Comparison of ENCODE assay signal across 13 mouse cellular contexts in genomic region chr14:60740507-60740906, GRCm38 (mm10). TPM values are rescaled to one million over a fixed set of nuclear protein-coding genes. Genes with fewer than 3 reads are reported as not detected.
DNase-seq lines count a peak whose midpoint lies in the region; ATAC-seq and TF ChIP-seq lines count a peak whose summit lies in the region.
"Had no signal": no experiment of that assay in that cellular context is flagged by ENCODE, and none has a peak within 500 bp of the region (broad histone marks: within the 10 kb centered on the region; RNA-seq: fewer than 3 reads in every experiment).

No protein-coding gene starts in this region.

- H3K27me3 ChIP-seq in forebrain, embryonic 13.5 days: no peaks in the 10 kb centered on the region
- H3K27me3 ChIP-seq in forebrain, embryonic 16.5 days (replicated peaks; ENCODE audit: control insufficient read depth, insufficient read depth, low read length): no peaks in the 10 kb centered on the region
- H3K27me3 ChIP-seq in hindbrain, embryonic 15.5 days: no peaks in the 10 kb centered on the region
- no peaks in the 10 kb centered on the region for H3K27me3 ChIP-seq in hindbrain, embryonic 12.5 days
- H3K27me3 ChIP-seq in lung, postnatal 0 days (replicated peaks; ENCODE audit: insufficient read depth, low read length): no peaks in the 10 kb centered on the region
- H3K27me3 ChIP-seq in stomach, embryonic 16.5 days (ENCODE audit: control insufficient read depth, insufficient read depth, low read length): no peaks in the 10 kb centered on the region

- peak overlapping the region; percentile 68 for H3K27ac ChIP-seq in forebrain, embryonic 13.5 days
- H3K27ac ChIP-seq in forebrain, embryonic 16.5 days (ENCODE audit: low read length): no peak overlapping the region; the same call in 1 of the 2 replicates
- H3K27ac ChIP-seq in hindbrain, embryonic 15.5 days (replicated peaks): peak overlapping the region; percentile 54; the same call in 1 of the 2 replicates
- H3K27ac ChIP-seq in hindbrain, embryonic 12.5 days: no peak overlapping the region
- peak overlapping the region; percentile 55 for H3K27ac ChIP-seq in lung, postnatal 0 days (ENCODE audit: low read length)
- H3K27ac ChIP-seq in stomach, embryonic 16.5 days (ENCODE audit: low read length): peak overlapping the region; percentile 14; the same call in 1 of the 2 replicates

- no peak for ATAC-seq in forebrain, embryonic 13.5 days
- ATAC-seq in forebrain, embryonic 16.5 days: no peak
- ATAC-seq in hindbrain, embryonic 15.5 days (ENCODE audit: low FRiP score, low read depth): no peak
- ATAC-seq in hindbrain, embryonic 12.5 days (ENCODE audit: low FRiP score): no peak
- ATAC-seq in lung, postnatal 0 days: no peak
- ATAC-seq in stomach, embryonic 16.5 days (ENCODE audit: insufficient read depth, low FRiP score): no peak

- H3K4me3 ChIP-seq in forebrain, embryonic 13.5 days: no peak overlapping the region
- H3K4me3 ChIP-seq in forebrain, embryonic 16.5 days (replicated peaks; ENCODE audit: low read length): no peak overlapping the region
- H3K4me3 ChIP-seq in hindbrain, embryonic 15.5 days: no peak overlapping the region
- no peak overlapping the region for H3K4me3 ChIP-seq in hindbrain, embryonic 12.5 days
- H3K4me3 ChIP-seq in lung, postnatal 0 days (ENCODE audit: low read depth, low read length): no peak overlapping the region
- H3K4me3 ChIP-seq in stomach, embryonic 16.5 days (replicated peaks; ENCODE audit: low read length): no peak overlapping the region
- H3K4me3 ChIP-seq: erythroblast, embryonic 14.5 days had no signal

- no peak for TF ChIP-seq EP300 in lung, postnatal 0 days (IDR thresholded peaks at IDR 0.05)

- H3K9me3 ChIP-seq in forebrain, embryonic 13.5 days (replicated peaks): no peaks in the 10 kb centered on the region
- H3K9me3 ChIP-seq in forebrain, embryonic 16.5 days (ENCODE audit: control insufficient read depth, low read length): no peaks in the 10 kb centered on the region
- H3K9me3 ChIP-seq in hindbrain, embryonic 15.5 days: no peaks in the 10 kb centered on the region
- no peaks in the 10 kb centered on the region for H3K9me3 ChIP-seq in hindbrain, embryonic 12.5 days (replicated peaks)
- H3K9me3 ChIP-seq in lung, postnatal 0 days (ENCODE audit: low read length): no peaks in the 10 kb centered on the region
- H3K9me3 ChIP-seq in stomach, embryonic 16.5 days (replicated peaks; ENCODE audit: control insufficient read depth, low read length): no peaks in the 10 kb centered on the region

- WGBS in forebrain, embryonic 13.5 days: 82% methylated on average over 5 of the region's 5 CpGs
- WGBS in forebrain, embryonic 16.5 days: 71% methylated on average over 5 of the region's 5 CpGs
- 79% methylated on average over 5 of the region's 5 CpGs for WGBS in hindbrain, embryonic 15.5 days
- WGBS in hindbrain, embryonic 12.5 days: 92% methylated on average over 5 of the region's 5 CpGs
- 59% methylated on average over 5 of the region's 5 CpGs for WGBS in lung, postnatal 0 days
- WGBS in stomach, embryonic 16.5 days: 64% methylated on average over 5 of the region's 5 CpGs

- H3K4me2 ChIP-seq in forebrain, embryonic 13.5 days: no peak overlapping the region
- H3K4me2 ChIP-seq in forebrain, embryonic 16.5 days (ENCODE audit: low read length): no peak overlapping the region
- no peak overlapping the region for H3K4me2 ChIP-seq in hindbrain, embryonic 15.5 days
- H3K4me2 ChIP-seq in hindbrain, embryonic 12.5 days (replicated peaks): no peak overlapping the region
- H3K4me2 ChIP-seq in lung, postnatal 0 days (replicated peaks; ENCODE audit: low read depth, low read length): no peak overlapping the region
- no peak overlapping the region for H3K4me2 ChIP-seq in stomach, embryonic 16.5 days (ENCODE audit: low read depth, low read length)

- peaks cover 10% of the 10 kb centered on the region for H3K36me3 ChIP-seq in forebrain, embryonic 13.5 days (ENCODE audit: poor library complexity, severe bottlenecking)
- no peaks in the 10 kb centered on the region for H3K36me3 ChIP-seq in forebrain, embryonic 16.5 days (ENCODE audit: control insufficient read depth, insufficient read depth)
- H3K36me3 ChIP-seq in hindbrain, embryonic 15.5 days: no peaks in the 10 kb centered on the region
- H3K36me3 ChIP-seq in hindbrain, embryonic 12.5 days: peaks cover 6% of the 10 kb centered on the region; the same call in 1 of the 2 replicates
- H3K36me3 ChIP-seq in lung, postnatal 0 days (ENCODE audit: insufficient read depth, low read length): no peaks in the 10 kb centered on the region
- H3K36me3 ChIP-seq in stomach, embryonic 16.5 days (ENCODE audit: control insufficient read depth, insufficient read depth, low read length): no peaks in the 10 kb centered on the region

- no peak for TF ChIP-seq CTCF in lung, postnatal 0 days (IDR thresholded peaks at IDR 0.05)

- DNase-seq in lung, postnatal 0 days (ENCODE audit: low spot score): no peak
- DNase-seq in lung, postnatal 10 days: no peak
- no peak for DNase-seq in ovary, postnatal 14 days (ENCODE audit: low spot score)
- DNase-seq: gastrocnemius, postnatal 10 days; kidney, adult 8-10 months; layer of hippocampus, postnatal 36 days; retina, postnatal 1 day had no signal

- H3K4me1 ChIP-seq in forebrain, embryonic 13.5 days: peaks cover 71% of the 10 kb centered on the region
- peaks cover 52% of the 10 kb centered on the region for H3K4me1 ChIP-seq in forebrain, embryonic 16.5 days (replicated peaks; ENCODE audit: control insufficient read depth, insufficient read depth, low read length)
- peaks cover 42% of the 10 kb centered on the region for H3K4me1 ChIP-seq in hindbrain, embryonic 15.5 days (replicated peaks)
- H3K4me1 ChIP-seq in hindbrain, embryonic 12.5 days: peaks cover 50% of the 10 kb centered on the region
- H3K4me1 ChIP-seq in lung, postnatal 0 days (ENCODE audit: insufficient read depth, low read depth, low read length): peaks cover 44% of the 10 kb centered on the region
- H3K4me1 ChIP-seq in stomach, embryonic 16.5 days (ENCODE audit: control insufficient read depth, insufficient read depth, low read length): peaks cover 47% of the 10 kb centered on the region

- H3K9ac ChIP-seq in forebrain, embryonic 13.5 days: no peak overlapping the region
- no peak overlapping the region for H3K9ac ChIP-seq in forebrain, embryonic 16.5 days (replicated peaks; ENCODE audit: low read depth, low read length)
- H3K9ac ChIP-seq in hindbrain, embryonic 15.5 days: no peak overlapping the region
- H3K9ac ChIP-seq in hindbrain, embryonic 12.5 days: no peak overlapping the region
- no peak overlapping the region for H3K9ac ChIP-seq in lung, postnatal 0 days (replicated peaks; ENCODE audit: low read depth)
- H3K9ac ChIP-seq in stomach, embryonic 16.5 days (ENCODE audit: low read length): no peak overlapping the region

RNA-seq across cellular contexts. Expression of gene C1qtnf9, which starts 27.4 kb away (rescaled TPM):
- 0.22 and 0.39 TPM in 2 replicates for polyA plus RNA-seq in forebrain, embryonic 13.5 days (2015; fragmentation: Nextera tagmentation; extraction: Ambion mirVana)
- 0.21 TPM in 1 of 2 replicates, not detected in the other for polyA plus RNA-seq in forebrain, embryonic 16.5 days (2015; fragmentation: Nextera tagmentation; extraction: Ambion mirVana)
- 0.08 and 0.22 TPM in 2 replicates for polyA plus RNA-seq in hindbrain, embryonic 15.5 days (2015; fragmentation: Nextera tagmentation; extraction: Ambion mirVana)
- polyA plus RNA-seq in hindbrain, embryonic 12.5 days (2016; fragmentation: Nextera tagmentation; extraction: Ambion mirVana): 0.20 and 0.43 TPM in 2 replicates
- 0.45 and 0.77 TPM in 2 replicates for polyA plus RNA-seq in lung, postnatal 0 days (2015; fragmentation: Nextera tagmentation; extraction: Ambion mirVana)
- 3.6 and 4.0 TPM in 2 replicates for polyA plus RNA-seq in stomach, embryonic 16.5 days (2015; fragmentation: Nextera tagmentation; extraction: Ambion mirVana)

RNA-seq across cellular contexts. Expression of gene Mipep, which starts 43.9 kb away (rescaled TPM):
- 18.3 and 19.5 TPM in 2 replicates for polyA plus RNA-seq in forebrain, embryonic 13.5 days (2015; fragmentation: Nextera tagmentation; extraction: Ambion mirVana)
- polyA plus RNA-seq in forebrain, embryonic 16.5 days (2015; fragmentation: Nextera tagmentation; extraction: Ambion mirVana): 20.5 and 25.4 TPM in 2 replicates
- polyA plus RNA-seq in hindbrain, embryonic 15.5 days (2015; fragmentation: Nextera tagmentation; extraction: Ambion mirVana): 18.6 and 20.2 TPM in 2 replicates
- polyA plus RNA-seq in hindbrain, embryonic 12.5 days (2016; fragmentation: Nextera tagmentation; extraction: Ambion mirVana): 21.4 and 22.3 TPM in 2 replicates
- polyA plus RNA-seq in lung, postnatal 0 days (2015; fragmentation: Nextera tagmentation; extraction: Ambion mirVana): 7.7 and 9.9 TPM in 2 replicates
- polyA plus RNA-seq in stomach, embryonic 16.5 days (2015; fragmentation: Nextera tagmentation; extraction: Ambion mirVana): 17.7 and 18.8 TPM in 2 replicates

Comparison
In these comparisons a context has a peak if more than half of its experiments do, and no peak if none do; other contexts are left out.
1. H3K27ac ChIP-seq: peak in forebrain, embryonic 13.5 days (single experiment), hindbrain, embryonic 15.5 days (single experiment), lung, postnatal 0 days (single experiment) and stomach, embryonic 16.5 days (single experiment); none in forebrain, embryonic 16.5 days (single experiment) and hindbrain, embryonic 12.5 days (single experiment).